Mouse (Mus musculus) CD4-positive, CD25-positive, alpha-beta regulatory T cell, adult 4 months (primary cell): ENCODE results near the gene Slc25a5. TPM values are rescaled to one million over a fixed set of nuclear protein-coding genes. Genes with fewer than 3 reads are reported as not detected.

ENCODE experiments used
- ATAC-seq: one replicate; pipeline ENCODE4 v1.8.0; 2017
- polyA plus RNA-seq, 2 experiments: library from polyadenylated mRNA; unstranded; fragments of 100-300 nt; shearing (Covaris generic); gene quantifications; one replicate each; pipeline ENCODE4 v1.2.1; 2017

Gene Slc25a5
- polyA plus RNA-seq, 2 experiments from 2014 or later: 1,213 to 1,312 TPM

DNA sequence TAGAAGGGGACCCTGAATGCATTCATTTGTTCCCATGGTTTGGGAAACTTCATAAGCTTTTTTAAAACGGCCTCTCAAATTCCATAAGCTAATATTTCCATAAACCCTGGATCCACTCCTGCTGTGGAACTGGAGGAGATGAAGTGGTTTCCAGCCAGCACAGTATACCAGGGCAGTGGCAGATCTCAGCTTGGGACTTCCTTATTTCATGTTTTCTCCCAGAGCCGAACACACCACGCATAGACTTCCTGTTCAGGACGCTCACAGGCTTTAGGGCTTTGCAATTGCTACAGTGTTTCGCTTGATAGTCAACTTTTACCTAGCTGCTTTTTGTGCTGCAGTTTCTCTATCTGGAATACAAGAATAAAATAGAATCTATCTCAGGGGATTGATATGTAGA is 7.7 kb downstream of the Slc25a5 start:
- ATAC-seq: no peak

DNA sequence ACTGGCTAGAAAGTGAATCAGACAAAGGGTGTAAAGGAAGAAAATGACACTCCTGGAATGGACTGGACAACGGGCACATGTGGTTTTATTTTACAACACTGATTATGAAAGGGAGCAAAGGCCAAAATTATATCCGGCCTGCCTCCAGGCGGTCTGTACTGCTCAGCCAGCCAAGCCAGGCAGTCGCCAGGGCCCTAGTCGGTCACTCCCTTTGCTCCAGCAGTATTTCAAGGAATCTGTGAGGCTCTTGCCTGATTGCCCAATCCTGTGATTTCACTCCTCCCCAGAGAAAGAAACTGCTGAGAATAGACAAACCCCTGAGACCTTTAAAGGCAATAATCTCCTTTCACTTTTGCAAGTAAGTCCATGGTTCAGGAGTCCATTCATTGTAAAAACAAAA is 8.7 kb downstream of the Slc25a5 start:
- ATAC-seq: no peak

DNA sequence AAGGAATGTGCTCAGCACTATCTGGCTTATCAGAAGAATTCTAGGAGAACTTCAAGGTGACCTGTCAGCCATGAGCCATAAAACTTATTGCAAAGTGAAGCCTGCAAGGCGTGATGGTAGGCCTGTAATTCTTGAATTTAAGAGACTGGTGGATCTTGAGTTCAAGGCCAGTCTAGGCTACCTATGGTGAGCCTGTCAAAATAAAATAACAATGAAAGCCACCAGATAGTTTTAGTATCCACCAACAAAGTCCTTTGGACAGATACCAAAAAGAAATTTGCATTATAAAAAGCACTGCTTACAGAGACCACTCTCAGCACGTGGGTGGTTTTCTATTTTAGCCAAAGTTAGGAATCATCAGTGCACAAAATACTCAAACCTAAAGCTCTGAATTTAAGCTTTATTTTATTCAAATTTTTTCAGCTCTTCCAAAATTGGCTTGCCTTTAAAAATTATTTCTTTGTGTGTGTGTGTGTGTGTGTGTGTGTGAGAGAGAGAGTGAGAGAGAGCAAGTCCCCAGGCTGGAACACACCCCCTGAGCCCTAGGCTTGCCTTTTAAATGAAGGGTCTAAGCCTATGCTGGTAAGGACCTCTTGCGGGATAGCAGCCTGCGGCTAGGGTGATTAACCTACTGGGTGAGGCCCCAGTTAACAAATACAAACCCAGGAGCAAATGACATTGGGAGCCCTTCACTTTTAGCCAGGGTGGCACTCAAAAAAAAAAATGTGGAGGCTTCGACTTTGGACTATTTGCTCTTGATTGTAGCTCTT is 10.2 kb downstream of the Slc25a5 start:
- no peak for ATAC-seq

DNA sequence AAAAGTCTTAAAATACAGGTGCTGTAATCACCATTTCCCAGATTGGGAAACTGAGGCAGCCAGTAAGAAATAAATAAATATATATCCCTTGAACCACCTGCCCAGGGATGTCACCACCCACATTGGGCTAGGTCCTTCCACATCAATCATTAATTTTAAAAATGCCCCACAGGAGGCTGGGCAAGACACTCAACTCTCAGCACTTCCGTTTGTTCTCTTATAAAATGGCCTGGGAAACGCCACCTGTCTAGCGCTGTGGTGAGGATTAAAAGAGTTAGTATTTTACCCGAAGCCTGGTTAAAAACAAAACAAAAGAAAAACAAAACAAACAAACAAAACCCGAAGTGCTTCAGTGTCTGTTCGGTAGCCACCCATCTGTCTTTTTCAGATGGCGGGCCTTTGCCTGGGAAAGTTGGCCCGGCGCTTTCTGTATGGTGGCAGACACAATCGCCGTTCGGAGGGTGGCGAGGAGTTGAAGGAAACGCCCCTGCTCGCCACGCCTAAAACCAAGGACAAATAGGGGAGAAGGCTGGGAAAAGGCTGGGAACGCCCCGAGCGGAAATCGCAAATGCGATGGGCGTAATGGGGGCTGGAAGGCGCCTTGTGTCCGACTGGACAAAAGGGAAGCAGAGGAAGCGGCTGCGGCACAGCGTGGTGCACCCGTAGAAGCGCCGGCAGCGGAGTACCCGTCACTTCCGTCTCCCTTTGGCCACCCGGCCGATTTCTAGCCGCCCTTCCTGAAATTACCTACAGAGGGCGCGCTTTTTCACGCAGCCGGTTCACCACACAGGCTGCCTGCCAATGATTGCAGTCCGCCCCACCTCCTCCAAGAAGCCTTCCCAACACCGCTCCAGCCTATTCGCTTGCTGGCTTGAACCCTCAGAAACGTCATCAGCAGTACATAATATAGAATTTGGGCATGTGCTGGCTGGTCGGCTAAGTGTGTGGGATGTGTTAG is 12.2 kb downstream of the Slc25a5 start:
- peak; percentile 89 for ATAC-seq

DNA sequence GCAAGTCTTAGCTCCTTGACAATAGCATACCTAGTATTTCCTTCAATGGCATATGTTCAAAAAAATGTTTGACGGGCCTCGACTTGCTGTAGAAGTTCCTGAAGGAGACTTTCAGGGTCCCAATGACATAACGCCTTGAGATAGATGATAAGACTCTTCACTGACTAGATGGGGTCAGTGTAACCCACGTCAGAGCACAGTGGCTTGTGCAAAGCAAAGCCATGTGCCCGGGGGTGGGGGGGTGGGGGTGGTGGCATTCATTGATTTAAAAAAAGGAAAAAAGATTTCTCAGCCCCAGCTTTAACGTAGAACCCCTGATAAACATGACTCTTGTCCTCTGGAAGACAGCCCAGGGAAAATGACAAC is 12.8 kb downstream of the Slc25a5 start:
- ATAC-seq: no peak

DNA sequence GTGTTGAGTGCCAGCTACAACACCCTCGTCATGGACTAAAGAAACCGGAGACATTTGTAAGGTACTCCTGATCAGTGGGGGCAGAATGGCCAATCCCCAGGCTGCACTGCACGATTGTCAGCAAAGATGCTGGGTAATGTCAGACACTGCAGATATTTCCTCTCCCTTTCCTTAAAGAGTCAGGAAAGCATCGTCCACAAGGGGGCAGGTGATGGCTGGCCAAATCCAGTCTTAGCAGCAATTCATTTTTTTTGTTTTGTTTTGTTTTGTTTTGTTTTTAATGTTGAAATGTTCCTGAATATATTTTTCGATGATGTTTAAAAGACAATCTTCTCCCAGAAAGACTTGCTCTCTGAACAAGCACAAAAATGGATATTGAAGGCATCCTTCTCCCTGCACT is 15.9 kb downstream of the Slc25a5 start:
- ATAC-seq: no peak

DNA sequence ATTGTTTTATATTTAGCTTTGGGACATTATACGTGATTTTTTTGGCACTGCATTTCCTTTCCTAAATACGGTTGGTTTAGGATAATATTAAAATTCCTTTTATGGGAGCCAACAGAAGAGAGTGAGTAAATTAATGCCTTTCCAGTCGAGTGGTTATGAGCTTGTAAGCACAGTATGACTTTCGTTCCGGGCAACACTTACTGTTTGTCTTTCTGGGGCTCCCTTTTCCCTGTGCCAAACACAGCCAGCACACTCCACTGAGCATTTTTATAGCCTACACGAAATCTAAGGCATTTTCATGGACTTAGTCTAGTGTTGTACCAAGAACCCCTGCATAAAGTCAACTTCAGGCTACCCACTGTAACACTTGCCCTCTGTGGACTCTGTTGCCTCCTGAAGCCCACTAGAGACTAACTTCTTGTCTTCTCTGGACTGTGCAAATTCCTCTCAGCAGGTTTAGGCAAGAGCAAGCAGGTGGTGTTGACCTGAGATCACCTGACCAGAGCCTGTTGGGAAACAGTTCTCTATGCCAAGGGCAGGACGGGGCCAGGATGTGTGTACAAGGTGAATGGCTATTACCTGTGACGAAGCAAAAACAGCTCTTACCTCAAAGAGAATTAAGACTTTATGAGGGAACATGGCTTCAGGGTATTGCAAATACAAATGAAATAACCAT is 18.8 kb downstream of the Slc25a5 start:
- no peak for ATAC-seq

DNA sequence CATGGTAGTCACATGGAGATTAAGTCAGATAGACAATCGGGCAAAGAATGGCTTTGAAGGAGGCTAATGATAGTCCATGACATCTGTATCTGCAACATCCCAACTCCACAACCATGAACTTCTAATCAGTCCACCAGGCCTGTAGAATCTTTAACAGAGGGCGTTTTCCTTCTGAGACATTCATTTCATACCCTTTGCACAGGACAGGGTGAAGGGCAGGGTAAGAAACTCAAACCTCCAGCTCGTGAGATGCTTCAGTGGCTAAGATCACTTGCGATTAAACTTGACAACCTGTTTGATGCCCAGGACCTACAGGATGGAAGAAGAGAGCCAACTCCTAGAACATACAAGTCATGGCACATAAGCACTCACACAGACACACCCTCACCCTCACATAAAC is 19.6 kb downstream of the Slc25a5 start:
- ATAC-seq: no peak

DNA sequence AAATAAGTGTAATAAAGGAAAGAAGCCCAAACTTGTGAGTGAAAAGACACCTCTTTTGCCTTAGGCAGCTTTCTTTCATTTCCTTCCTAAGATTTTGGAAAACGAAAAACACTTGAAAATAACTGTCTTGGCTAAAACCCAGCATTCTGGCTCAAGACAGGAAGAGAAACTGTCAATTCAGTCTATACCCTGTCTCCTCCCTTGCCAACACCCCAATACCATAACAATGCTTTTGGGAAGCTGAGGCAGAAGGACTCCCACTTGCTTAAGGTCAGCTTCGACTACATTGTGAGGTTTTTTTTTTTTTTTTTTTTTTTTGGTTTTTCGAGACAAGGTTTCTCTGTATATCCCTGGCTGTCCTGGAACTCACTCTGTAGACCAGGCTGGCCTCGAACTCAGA is 20.0 kb downstream of the Slc25a5 start:
- no peak for ATAC-seq

DNA sequence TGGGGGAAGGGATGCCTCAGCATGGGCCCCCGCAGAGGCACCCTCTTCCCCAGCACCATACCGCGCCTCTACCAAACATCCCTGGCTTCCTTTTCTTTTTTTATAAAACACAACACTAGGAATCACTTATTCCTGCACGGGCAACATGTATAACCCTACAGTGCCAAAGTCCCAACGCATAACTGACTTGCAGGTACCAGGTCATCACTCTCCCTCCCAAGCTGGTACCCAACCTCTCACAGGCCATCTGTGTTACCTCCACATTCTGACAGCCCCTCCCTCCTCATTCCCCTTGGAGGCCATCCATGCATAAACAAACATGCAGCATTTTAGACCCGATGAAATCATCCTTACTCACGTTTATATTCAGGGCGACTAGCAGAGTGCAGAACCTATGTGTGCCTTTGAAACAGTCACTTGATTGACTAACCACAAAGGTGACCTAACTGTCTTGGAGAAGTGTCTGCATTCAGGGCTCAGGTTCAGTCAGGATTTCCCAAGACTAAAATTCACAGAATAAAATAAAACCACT is 21.0 kb downstream of the Slc25a5 start:
- no peak for ATAC-seq

DNA sequence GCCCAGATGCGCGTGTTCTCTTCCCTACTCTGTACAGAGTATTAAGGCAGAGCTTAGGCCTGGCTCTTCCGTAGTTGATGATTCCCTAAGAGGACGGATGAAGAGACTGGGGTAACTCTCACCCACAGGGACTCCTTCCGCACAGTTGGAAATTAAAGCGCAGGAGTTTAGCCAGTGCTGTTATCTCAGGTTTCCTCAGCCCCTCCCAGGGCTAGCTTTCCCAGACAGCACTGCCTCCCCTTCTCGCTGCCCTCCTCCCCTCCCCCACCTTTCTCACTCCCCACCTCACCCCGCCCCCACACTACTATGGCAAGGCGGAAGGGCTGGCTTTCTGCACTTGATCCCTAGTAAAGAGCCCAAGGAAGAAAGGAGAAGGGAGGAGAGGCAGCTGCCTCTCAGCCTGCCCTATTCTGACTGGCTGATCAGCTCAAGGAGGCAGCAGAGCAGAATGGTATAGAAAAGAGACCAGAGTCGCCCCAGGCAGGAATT is 21.5 kb downstream of the Slc25a5 start:
- ATAC-seq: no peak

DNA sequence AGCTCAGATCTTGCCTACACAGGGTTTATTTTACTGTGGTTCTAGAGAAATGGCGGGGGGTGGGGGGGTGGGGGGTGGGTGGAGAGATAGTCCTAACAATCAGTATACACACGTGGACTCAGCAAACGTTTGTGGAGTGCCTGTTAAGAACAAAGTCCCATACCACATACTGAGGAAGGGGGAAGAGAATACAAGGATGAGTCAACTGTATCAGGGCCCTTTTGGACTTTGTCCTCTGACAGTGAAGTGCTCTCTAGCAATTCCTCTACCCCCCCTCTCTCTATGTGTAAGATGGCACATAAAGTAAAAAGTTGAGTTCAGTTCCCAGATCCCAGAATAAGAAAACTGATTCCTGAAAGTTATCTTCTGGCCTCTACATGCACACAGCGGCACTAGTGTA is 24.1 kb downstream of the Slc25a5 start:
- no peak for ATAC-seq

DNA sequence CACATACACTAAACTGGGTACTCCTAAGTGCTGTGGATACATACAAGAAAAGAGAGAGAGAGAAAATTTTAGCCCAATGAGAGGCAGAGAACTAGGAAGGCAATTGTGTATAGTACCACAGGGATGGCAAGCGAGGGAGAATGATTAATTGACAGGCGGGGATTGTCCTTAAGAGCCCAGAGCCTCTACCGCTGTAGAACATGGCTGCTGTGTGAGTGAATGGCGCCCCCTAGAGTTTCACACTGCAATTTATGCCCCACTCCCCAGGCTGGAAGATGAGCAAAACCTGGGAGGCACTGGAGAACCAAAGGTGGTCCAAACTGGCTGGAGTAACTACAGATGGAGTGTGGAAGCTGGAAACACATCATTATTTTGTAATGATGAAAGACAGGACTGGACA is 24.8 kb downstream of the Slc25a5 start:
- peak; percentile 58 for ATAC-seq

DNA sequence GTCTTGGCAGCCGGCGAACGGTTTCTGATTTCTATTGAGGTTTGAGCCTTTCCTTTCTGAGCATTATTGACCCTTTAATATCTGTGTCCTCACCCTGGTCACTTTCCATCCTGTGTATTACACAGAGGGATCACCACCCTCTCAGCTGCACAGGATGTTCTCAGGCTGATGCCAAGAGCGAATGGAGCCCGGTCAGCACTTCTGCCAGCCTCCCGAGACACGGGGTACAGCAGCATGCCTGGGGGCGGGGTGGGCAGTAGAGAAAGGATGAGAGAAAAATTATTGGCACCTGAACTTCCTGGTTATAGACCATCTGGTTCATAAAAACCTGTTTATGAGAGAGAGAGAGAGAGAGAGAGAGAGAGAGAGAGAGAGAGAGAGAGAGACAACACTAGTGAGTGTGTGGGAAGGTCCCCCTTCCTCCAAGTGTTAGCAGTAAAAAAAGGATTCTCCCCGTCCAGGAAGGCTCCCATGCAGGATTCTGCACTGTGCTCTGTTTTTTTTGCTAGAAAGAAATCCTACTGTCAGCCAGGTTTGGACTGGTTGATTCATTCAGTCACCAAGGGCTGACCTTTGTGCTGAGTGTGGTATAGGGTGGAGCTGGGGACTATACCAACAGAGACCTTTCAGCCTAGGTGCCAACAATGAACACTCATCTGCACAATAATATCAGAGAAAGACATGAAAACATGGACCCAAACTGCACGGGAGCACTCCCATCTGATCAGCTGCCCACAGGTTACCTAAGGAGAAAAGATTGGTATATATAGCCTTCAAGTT is 28.7 kb downstream of the Slc25a5 start:
- no peak for ATAC-seq

DNA sequence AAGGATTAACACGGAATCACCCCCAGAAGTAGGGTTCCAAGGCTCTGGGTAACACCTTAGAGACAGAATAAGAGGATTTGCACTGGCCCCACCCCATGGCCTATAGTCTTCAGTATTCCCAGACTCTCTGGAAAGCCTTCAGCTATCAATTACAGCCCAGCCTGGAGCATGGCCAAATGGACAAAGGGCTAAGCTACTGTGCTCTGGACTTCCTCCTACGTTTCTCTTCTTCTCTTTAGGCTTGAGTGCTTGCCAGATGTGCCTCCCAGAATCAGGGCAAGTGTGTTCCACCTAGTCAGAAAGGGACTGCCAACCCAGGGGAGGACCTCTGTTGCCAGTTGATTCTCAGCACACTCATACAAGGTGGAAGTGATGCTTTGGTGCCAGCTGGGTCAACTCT is 29.6 kb downstream of the Slc25a5 start:
- ATAC-seq: no peak

DNA sequence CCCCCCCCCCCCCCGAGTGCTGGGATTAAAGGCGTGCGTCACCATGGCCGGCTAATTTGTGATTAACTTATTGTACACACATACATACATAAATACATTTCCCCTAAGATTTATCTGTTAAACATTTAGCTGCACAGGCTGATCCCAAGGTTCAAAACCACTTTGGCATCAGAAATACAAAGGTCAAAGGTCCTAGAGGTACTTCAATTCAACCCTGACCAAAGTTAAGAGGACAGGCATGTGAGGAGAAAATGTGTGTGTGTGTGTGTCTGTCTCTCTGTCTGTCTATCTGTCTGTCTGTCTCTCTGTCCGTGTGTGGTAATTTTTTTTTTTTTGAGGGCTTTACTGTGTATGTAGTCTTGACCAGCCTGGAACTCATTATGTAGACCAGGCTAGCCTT is 31.4 kb downstream of the Slc25a5 start:
- no peak for ATAC-seq

DNA sequence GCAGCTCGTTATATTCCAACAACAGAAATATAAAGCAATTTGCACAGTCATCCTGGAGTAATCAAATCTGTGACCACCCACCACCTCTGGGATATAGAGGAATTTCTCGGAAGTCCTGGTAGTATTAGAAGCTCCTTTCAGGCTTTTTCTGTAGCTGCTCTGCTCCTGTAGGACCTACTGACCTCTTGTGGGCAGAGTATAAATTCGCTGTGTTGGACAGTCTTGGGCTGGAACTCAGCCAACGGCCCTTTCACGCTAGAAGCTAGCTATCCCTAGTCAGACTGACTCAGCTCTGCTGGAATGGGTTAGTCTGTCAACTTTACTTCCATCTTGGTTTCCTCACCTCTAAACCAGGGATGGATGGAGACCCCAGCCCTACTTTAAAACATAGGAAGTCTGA is 34.8 kb downstream of the Slc25a5 start:
- ATAC-seq: no peak

DNA sequence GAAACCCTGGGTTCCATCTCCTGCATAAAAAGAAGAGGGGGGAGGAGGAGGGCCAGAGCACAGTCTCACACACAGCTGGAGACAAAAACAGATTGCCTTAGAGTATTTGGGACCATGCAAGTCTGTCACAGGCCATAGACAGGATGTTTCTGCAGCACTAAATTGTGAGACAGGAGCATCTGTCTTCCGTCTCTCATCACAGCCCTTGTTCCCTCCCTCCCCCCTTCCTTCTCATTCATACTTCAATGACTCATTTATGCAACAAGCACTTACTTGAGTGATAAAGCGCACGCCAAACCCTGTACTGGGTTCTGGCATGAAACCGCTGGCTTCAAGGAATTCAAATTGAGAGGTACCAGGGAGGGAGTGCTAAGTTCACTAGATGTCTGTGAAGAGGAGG is 36.2 kb downstream of the Slc25a5 start:
- no peak for ATAC-seq

DNA sequence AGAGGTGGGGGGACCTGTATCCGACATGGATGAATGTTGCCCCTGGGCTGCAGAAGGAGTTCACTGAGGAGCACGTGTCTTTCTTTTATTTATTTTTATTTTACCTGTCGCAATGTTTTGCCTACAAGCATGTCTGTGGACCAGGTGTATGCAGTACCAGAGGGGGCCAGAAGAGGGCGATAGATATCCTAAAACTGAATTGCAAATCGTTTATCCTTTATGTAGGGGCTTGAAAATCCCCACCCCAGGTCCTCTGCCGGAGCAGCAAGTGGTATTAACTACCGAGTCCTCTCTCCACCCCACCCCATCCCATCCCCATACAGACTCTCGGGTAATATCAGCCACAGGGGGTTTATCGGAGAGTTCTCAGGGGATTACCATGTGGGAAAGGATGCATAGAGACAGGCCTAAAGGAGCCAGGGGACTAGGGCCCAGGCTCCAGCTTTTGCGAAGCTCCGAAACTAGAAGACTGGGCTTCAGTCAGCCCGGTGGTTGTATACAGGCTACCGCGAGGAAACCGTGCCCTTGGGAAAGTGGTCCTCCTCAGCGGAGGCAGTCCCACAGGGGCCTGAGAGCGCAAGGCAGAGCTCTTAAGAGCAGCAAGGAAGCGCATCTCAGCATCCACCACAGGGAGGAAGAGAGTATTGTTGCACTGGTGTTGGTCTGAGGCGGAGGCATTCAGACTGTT is 38.1 kb downstream of the Slc25a5 start:
- ATAC-seq: peak; percentile 54

DNA sequence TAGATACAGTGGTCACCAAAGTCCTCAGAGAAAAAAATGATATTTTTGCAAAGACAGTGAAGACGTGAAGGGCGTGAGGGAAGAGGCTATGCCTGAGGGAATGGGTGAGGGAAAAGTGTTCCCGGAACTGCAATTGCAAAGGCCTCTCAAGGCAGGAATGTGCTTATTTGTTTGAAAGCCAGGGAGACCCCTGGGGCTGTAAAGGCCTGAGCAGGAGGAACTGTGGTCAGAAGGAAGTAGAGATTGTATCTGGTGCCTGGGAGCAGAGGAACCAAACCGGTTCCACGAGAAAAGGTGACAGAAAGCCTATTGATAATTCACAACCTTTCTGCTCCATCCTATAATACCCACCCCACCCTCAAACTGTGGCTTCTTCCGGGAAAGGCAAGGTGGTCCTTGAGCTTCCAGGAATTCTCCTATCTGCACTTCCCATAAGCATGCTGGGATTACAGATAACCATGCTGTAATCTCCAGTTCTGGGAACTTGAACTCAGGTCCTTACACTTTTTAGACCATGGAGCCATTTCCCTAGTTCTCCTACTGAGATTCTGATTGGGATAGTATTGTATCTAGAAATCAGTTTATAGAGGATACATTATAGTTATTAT is 41.7 kb downstream of the Slc25a5 start:
- ATAC-seq: no peak

DNA sequence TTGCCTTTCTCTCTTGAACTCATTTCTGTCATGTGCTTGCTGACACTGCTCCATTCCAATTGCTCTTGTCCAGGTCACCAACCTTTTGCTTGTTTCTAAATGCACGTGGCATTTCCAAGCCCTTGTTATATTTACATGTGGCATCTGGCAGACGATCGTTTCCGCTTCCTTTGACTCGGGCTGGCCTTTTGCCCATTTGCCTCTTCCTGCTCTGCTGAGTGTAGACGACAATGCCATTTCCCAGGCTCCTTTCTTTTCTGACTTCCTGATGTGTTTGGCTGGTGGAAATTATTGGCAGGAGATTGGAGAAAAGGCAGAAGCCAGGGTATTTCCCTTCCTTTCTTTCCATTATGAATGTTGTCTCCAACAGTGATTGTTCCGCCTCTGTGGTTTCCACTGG is 43.9 kb downstream of the Slc25a5 start:
- no peak for ATAC-seq
